Mouse (Mus musculus): ENCODE data around the gene Ugt1a8.

Gene Ugt1a8

DNA sequence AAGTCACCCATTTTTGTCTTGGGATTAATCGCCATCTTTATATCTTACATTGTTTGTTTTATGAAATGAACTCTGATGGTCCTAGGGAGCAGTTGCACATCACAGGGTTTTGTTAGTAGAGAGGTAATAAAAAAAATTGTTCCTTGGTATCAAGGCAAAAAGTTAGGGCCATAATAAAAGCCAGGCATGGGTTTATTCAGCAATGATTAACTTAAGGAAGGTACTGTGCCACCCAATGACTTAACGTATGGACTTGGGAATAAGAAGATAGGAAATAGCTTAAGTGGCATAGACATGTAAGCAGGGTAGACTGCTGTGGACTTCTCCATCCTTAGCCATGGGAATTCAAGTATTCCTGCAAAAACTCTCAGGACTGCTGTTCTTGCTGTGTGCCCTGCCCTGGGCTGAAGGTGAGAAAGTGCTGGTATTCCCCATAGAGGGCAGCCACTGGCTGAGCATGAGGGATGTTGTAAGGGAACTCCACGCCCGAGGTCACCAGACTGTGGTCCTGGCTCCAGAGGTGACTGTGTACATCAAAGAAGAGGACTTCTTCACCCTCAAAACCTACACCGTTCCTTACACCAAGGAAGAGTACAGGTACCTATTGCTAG is 98.8 kb downstream of the Ugt1a8 start:
- DNase-seq (ENCODE audit: low spot score in 2 of 2), result no peak

DNA sequence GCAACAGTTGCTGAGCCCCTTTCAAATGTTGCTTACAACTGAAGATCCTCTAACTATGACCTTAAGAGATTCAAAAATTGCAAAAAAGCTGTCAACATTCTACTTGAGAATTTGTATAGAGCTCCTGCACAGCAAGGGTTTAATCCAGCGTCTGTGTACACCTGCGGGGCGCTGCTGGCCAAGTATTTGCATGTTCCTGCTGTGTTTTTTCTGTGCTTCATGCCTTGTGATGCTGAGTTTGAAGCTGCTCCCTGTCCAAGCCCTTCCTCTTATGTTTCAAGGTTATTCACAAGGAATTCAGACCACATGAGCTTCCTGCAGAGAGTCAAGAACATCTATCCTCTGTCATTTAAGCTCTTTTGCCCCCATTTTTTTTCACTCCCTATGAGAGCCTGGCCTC is 104.5 kb downstream of the Ugt1a8 start:
- no peak for DNase-seq (ENCODE audit: low spot score in 2 of 2)

DNA sequence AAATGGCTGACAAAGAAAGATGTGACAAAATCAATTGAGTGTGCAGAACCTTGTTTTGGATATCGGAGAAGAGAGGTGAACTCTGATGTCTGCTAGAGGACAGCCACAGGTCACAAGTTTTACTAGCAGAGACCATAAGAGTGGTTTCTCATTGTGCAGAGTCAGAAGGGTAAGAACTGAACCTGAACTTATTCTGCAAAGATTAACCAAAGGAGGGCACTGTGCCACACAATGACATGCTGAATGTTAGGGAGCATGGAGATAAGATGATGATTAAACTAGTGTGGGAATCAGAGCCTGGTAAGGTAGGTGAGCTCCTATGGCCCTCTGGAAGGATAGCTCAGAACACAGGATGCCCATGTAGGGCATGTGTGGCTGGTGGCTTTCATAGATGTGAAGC is 108.1 kb downstream of the Ugt1a8 start:
- no peak for DNase-seq (ENCODE audit: low spot score in 2 of 2)

DNA sequence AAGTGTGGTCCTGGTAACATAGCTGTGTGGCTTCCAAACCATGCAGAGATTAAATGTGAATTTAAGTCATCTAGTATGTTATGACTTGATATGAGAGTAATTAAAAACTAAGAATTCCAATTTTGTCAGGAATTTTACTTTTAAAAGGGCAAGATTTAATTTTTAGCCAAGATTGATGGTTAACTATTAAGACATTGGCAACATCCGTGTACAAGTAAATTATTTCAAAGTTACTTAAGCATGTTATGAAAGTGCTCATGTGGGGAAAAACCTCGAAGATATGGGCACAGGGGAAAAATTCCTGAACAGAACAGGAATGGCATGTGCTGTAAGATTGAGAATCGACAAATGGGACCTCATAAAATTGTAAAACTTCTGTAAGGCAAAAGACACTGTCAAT is 109.8 kb downstream of the Ugt1a8 start:
- no peak for DNase-seq (ENCODE audit: low spot score in 2 of 2)

DNA sequence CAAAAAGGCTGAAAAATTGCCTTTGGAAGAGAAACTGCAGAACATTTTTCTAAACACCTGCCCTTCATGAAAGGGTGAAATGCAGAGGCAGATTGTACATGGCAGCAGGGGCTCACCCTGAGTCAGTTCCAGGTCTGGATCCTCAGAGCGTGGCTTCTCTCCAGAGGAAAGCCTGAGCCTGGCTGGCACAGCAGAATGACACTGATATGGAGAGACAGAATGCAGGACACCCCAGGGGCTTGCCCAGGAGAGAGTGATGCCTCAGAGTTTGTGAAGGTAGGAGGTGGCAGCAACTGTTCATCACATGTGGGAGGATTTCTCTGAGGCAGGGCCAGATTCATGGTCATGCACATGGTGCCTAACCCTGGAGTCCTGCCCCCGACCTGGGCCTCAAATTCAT is 112.4 kb downstream of the Ugt1a8 start:
- DNase-seq (ENCODE audit: low spot score in 2 of 2), result no peak

DNA sequence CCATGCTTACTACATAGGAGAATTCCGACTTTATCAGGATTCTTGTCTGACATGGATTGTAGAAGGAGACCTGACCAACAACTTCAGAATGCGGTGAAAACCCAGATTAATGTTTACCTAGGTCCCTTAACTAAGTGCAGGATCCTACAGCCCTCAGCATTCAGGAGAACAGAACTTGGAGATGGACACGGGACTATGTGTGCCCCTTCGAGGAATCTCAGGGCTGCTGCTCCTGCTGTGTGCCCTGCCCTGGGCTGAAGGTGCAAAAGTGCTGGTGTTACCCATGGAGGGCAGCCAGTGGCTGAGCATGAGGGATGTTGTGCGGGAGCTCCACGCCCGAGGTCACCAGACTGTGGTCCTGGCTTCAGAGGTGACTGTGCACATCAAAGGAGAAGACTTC is 112.8 kb downstream of the Ugt1a8 start, which contains the start of gene Ugt1a2:
Gene Ugt1a2 (plus strand): TSS at position 146 of the 400 bp plus-strand sequence.
- no peak for DNase-seq (ENCODE audit: low spot score in 2 of 2)

DNA sequence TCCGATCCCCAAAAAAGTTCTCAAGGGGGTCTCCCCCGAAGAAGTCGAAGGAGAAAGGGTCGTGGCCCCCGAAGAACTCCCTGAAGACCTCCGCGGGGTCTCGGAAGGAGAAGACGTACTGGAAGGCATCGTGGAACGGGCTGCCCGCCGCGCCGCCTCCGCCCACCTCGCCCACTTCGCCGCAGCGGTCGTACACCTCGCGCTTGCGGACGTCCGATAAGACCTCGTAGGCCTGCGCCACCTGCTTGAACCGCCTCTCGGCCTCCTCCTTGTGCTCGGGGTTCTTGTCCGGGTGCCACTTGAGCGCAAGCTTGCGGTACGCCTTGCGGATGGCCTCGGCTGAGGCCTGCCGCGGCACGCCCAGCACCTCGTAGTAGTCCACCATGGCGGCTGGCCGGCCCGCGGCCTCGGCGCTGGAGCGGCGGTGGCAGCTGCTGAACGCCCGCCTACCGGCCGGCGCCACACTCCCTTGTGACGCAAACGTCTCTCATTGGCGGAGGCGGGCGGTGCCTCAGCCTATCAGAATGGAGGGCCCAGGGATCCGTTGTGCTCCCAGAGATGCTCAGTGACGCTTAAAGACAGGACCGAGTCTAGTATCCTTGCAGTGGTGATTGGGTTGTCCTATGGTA is 117.8 kb downstream of the Ugt1a8 start, which contains the start of gene Dnajb3:
Gene Dnajb3 (minus strand): TSS at position 489 of the 629 bp plus-strand sequence.
- peak; percentile 55 to 80 for DNase-seq (ENCODE audit: low spot score in 2 of 2)

DNA sequence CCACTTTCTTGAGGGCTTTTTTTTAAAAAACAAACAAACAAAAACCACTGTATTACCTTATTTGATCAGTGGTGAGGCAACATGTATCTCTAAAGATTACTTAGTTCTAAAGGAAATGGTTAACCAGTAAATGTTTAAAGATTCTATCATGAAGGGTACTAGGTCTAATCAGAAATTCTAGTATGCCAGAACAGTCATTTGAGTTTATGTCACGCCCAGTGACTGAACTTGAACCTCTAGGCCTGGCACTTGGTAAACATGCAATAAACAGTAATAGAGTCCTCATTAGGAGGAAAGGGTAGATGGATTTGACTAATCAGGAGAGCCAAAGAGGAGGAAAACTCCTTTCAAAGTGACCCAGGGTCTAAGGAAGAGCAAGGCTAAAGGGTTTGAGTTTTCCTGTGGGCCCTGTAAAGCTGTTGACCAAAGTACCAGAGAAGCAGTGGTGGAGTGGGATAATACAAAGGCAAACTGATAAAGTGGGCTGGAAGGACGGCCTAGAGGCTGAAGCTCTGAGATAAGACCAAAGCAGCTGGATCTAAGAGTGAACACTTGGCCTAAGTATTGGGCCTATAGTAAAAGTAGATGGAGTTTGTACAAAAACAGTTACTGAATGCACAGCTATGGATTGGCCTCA is 119.3 kb downstream of the Ugt1a8 start:
- DNase-seq (ENCODE audit: low spot score in 2 of 2), result no peak

DNA sequence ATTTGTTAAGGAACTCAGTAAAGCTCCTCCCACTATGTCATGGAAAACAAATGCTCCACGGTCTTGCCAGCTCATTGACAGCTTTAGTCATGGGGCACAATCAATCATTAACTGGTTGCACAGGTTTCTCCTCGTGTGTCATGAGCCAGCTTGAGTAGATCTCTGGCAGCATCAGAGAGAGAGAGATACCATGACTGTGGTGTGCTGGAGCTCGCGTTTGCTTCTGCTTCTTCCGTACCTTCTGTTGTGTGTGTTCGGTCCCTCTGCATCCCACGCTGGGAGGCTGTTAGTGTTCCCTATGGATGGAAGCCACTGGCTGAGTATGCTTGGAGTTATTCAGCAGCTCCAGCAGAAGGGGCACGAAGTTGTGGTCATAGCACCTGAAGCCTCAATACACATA is 124.2 kb downstream of the Ugt1a8 start, which contains the start of gene Ugt1a1:
Gene Ugt1a1 (plus strand): TSS at position 148 of the 400 bp plus-strand sequence.
- no peak for DNase-seq (ENCODE audit: low spot score in 2 of 2)

DNA sequence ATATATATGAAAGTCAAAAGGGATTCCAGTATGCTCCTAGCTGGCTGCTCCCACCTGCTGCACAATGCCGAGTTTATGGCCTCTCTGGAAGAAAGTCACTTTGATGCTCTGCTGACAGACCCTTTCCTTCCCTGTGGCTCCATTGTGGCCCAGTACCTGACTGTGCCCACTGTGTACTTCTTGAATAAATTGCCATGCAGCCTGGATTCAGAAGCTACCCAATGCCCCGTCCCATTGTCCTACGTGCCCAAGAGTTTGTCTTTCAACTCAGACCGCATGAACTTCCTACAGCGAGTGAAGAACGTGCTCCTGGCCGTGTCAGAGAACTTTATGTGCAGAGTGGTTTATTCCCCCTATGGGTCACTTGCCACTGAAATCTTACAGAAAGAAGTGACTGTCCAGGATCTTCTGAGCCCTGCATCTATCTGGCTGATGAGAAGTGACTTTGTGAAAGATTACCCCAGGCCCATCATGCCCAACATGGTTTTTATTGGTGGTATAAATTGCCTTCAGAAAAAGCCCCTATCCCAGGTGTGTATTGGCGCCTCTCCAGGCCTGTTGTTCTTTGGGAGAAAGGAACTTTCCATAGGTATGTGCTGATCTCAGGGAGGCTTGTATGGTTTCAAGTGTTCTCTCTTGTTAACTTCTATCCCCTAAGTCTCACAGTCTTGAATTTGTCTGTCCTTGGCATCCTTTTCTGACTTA is 124.9 kb downstream of the Ugt1a8 start:
- DNase-seq (ENCODE audit: low spot score in 2 of 2), result no peak

DNA sequence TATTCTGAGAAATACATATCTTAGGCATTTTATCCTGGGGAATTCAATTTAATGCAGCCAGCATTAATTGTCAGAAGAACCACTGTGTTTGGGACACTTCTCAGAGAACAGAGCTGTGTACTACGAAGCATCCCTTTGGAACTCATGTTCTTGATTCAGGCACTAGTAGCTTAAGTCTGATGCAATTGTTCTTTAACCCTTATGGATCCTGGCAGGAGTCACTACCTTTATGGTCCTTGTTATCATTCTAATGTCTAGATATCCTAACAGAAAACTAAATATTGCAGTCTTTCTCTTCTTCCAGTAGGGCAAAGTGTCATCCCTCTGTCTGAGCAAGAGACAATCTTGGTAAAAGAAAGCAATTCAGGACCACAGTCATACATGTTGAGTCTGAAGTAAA is 125.4 kb downstream of the Ugt1a8 start:
- no peak for DNase-seq (ENCODE audit: low spot score in 2 of 2)

DNA sequence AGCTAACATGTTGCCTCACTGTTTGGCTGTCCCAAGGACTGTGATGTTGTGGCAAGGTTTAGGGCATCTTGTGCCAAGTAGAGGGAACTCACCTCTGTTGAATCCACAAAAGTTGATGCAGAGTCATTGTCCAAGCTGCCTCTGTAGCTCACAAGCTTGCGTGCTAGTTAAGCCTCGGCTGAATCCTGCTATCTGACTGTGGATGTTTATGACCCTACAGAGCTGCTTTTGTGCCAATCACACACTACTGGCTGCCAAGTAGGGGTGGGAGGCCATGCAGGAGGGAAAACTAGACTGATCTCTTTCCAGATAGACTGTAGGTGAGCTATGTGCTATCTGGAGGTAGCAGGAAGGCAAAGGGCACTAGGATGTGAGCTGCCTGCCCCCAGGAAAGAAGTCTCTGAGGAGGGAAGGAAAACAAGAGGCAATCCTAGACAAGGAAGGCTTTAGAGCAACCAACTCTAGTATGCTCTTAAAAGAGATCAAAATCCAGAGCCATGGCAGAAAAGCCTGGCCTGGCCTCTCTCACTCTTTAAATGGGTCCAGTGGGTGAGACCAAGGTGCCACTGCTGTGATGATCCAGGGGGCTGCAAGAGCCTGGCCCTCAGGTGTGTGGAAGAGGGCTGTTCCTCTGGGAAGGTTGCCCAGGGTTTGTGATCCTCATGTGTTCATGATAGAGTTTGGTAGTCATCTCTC is 126.3 kb downstream of the Ugt1a8 start:
- DNase-seq (ENCODE audit: low spot score in 2 of 2), result no peak

DNA sequence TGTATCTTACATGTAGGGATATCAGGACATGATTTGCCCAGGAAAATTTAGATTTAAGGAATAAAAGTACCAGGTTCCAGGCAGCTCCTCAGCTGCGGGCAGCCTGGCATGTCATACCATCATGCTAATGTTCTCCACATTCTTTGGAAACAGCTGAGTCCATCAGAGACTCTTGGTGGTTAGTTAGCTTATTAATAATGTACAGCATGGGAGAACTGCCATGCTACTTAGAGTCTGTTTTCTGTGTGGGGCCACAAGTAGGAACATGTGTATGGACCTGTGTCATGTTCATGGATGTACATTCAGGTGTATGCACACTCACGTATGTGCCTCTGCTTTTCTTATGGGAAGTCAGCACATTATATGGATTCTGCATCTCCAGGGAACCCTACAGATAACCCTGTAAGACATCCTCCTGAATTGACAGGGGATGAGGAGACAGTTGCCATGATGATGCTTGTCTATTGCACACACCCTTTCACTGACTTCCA is 126.9 kb downstream of the Ugt1a8 start:
- no peak for DNase-seq (ENCODE audit: low spot score in 2 of 2)

DNA sequence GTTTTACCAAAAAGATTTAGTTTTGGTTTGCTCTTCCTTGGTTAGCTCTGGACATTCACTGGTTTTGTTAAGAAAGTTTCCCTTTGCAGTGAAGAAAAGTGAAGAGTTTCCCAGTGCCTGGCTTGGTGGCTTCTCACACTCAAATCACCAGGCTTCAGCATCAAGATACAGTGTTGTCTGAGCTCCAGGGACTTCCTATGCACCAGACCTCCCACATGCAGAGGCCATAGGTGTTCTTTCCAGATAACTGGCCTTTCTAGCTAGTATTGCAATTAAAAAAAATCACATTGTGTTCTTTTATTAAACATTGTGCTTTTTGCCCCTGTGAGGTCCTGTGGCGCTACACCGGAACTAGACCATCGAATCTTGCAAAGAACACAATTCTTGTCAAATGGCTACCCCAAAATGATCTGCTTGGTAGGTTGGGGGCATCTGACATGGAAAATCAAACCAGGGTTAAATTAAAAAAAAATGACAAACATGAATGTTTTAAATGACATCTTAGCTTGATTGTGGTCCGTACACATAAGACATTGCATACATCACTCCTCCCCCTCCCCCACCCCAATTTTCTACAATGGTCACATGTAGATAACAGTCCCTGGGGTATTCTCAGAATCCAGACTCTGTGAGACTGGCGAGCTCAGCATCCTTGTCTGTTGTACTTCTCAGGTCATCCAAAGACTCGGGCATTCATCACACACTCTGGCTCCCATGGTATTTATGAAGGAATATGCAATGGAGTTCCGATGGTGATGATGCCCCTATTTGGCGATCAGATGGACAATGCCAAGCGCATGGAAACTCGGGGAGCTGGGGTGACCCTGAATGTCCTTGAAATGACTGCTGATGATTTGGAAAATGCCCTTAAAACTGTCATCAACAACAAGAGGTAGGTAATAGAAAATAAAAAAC is 128.1 kb downstream of the Ugt1a8 start:
- DNase-seq (ENCODE audit: low spot score in 2 of 2), result no peak

DNA sequence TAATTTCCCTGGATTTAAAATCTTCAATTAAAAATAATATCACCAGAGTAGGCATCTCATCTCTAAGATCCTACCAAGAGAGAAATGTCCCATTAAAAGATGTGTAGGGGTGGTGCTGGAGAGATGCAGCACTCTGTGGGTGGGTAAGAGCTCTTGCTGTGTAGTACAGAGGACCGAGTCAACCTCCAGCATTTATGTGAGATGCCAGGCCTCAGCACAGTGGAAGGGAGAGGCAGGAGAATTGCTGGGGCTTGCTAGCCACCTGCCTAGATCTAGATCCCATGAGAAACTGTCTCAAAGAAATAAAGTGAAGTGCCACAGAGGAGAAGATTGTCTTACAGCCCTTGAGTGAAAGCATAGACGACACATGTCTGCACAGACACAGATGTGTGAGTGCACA is 128.9 kb downstream of the Ugt1a8 start:
- no peak for DNase-seq (ENCODE audit: low spot score in 2 of 2)

DNA sequence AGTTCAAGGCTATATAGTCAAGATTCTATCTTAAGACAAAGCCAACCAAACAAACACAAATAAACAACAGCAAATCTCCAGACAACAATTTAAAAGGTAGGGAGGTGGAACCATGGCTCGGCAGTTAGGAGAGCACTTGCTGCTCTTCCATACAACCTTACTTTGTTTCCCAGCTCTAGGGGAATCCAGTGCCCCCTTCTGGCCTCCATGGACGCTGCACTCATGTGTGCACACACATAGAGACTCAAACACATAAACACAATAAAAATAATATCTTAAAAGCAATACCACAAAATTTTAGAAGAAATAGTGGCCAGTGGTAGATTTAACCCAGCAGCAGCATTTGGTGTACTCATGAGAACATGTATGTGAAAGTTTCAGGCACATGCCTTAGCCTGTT is 129.5 kb downstream of the Ugt1a8 start:
- DNase-seq (ENCODE audit: low spot score in 2 of 2), result no peak

DNA sequence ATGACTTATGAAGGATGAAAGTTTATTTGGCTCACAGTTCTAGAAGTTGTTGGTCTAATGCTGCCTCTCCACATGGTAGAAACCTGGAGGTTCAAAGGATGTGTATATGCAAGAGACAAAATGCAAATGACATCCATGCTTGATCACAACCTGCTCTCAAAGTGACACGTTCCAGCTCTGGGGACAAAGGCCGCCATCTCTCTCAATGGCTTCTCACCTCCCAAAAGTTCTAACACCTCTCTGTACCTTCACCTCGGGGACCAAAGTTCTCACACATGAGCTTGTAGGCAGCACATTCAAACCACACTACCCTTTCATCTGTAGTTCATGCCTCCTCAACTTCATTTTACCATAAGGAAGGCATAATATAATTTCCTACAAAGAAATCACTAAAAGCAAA is 130.0 kb downstream of the Ugt1a8 start:
- no peak for DNase-seq (ENCODE audit: low spot score in 2 of 2)

DNA sequence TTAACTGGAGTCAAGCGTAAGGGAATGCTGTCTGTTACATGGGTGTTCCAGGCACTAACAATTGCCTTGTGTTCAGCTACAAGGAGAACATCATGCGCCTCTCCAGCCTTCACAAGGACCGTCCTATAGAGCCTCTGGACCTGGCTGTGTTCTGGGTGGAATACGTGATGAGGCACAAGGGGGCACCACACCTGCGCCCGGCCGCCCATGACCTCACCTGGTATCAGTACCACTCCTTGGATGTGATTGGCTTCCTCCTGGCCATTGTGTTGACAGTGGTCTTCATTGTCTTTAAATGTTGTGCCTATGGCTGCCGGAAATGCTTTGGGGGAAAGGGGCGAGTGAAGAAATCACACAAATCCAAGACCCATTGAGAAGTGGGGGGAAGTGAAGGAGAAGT is 130.4 kb downstream of the Ugt1a8 start:
- no peak for DNase-seq (ENCODE audit: low spot score in 2 of 2)

DNA sequence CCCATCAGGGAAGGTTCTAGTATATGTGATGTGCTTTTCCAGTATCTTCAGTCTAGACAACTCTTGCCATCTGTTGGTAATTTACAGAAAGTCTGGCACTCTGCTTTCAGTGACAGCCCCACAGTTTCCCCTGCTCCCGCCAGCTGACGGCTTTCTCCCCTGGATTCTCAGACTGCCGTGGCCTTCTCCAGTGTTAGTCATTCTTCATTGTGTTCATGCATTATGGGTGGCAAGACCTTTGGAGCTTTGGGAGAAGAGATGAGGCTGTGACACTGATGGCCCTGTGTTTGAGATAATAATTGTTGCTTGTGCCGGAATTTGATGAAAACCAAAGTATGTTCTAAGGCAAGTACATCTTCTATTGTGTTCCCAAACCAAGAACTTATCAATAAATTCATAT is 131.0 kb downstream of the Ugt1a8 start:
- DNase-seq (ENCODE audit: low spot score in 2 of 2), result no peak

DNA sequence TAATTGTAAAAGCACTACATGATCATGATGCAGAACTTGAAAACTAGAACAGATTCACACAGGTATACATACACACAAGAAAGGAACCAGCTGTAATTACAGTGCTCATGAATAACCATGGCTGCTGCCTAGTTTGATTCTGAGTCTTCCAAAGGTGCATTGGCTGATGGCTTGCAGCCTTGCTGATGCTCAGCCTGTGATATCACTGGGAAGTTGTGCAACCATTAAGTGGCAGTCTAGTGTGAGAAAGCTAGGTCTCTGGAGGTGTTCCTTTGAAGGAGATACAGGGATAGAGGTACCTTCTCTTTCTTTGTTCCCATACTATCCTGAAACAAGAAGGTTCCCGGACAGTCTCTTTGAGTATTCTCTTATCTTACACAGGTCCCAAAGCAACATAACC is 131.4 kb downstream of the Ugt1a8 start:
- DNase-seq (ENCODE audit: low spot score in 2 of 2), result no peak

DNA sequence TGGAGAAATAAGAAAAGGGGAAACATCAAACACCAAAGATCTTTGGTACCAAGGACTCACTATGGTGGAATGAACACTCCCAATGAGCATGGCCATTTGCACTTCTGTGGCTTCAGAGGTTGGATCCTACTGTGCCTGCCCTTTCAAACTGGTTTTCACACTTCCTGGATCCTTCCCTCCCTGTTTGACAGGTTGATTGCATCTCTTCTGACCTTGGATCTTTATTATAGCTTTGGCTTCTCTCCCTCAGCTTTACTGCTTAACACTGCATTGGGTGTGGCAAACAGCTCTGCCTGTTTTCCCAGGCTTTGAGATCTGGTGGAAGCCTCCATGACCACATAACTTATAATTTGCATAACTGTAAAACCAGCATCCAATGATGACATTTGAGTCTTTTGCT is 132.7 kb downstream of the Ugt1a8 start:
- DNase-seq (ENCODE audit: low spot score in 2 of 2), result no peak
